Comparison of ENCODE assay signal across 7 mouse cellular contexts in the genomic region with DNA sequence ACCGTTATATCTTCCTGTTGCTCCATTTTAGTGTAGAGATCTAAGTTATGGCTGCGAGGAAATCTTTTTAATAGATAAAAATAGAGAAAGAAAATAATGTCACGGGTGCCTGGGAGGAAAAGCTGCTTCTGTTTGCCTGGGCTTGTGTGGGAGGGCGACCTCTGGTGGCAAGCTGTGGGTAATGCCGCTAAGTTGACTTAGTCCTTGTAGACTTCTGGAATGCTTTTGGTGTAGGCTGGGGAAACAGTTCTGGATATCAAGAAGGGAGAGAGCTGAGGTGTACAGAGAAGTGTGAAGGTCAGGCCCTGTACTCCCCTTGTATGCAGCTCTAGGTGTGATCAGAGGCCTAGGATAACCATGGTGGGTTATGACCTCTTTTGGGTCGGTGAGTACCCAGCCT.
DNase-seq lines count a peak whose midpoint lies in the region; ATAC-seq and TF ChIP-seq lines count a peak whose summit lies in the region.

No protein-coding gene starts in this region.

- no peaks in the 10 kb centered on the region for H3K36me3 ChIP-seq in midbrain, postnatal 0 days (ENCODE audit: insufficient read depth, low read length)

- H3K4me3 ChIP-seq in midbrain, postnatal 0 days (ENCODE audit: low read depth, low read length) = no peak overlapping the region

- H3K4me2 ChIP-seq in midbrain, postnatal 0 days (ENCODE audit: low read depth, low read length, poor library complexity, severe bottlenecking) = peak overlapping the region; percentile 36

- peak; percentile 68 for ATAC-seq in granulocyte monocyte progenitor cell, adult 5-6 weeks (replicated peaks; ENCODE audit: poor library complexity, severe bottlenecking)
- no peak for ATAC-seq in midbrain, postnatal 0 days (ENCODE audit: low FRiP score)

- peaks cover 3% of the 10 kb centered on the region; the same call in 1 of the 2 replicates for H3K27me3 ChIP-seq in midbrain, postnatal 0 days (ENCODE audit: insufficient read depth, low read length)

- no peak overlapping the region for H3K9ac ChIP-seq in midbrain, postnatal 0 days (replicated peaks; ENCODE audit: low read length, poor library complexity, severe bottlenecking)

- peak; percentile 99 for TF ChIP-seq CTCF in midbrain, postnatal 0 days (IDR thresholded peaks at IDR 0.05)

- intact Hi-C loops in left cerebral cortex, postnatal 4 days (cut with DNase I) = loop anchor here (5.0 to 10.0 kb wide), 2 partner anchors 133 to 591 kb away; partner anchors contain the start of gene Zfp503

- 17% methylated on average over 6 of the region's 6 CpGs for WGBS in midbrain, postnatal 0 days

- no peaks in the 10 kb centered on the region for H3K9me3 ChIP-seq in midbrain, postnatal 0 days (ENCODE audit: low read length)

- H3K27ac ChIP-seq in midbrain, postnatal 0 days (ENCODE audit: low read depth, low read length) = no peak overlapping the region

- DNase-seq in adrenal gland, postnatal 14 days = peak; percentile 91
- DNase-seq in embryo, embryonic 10.5 days (ENCODE audit: low spot score) = peak; percentile 91
- DNase-seq in kidney, adult 18-20 months = peak; percentile 92
- peak; percentile 81 for DNase-seq in left cerebral cortex, postnatal 4 days
- peak; percentile 87 for DNase-seq in midbrain, postnatal 0 days (ENCODE audit: low spot score)
- peak; percentile 29 to 73 for DNase-seq in spleen, postnatal 10 days (ENCODE audit: low spot score in 2 of 2)

- no peaks in the 10 kb centered on the region for H3K4me1 ChIP-seq in midbrain, postnatal 0 days (ENCODE audit: insufficient read depth, low read length)
